Mouse (Mus musculus): Measurements from ENCODE around the gene Armc12.

- TF ChIP-seq CTCF (IDR thresholded peaks at IDR 0.05; ENCODE audit: borderline replicate concordance, control insufficient read depth, extremely low read depth, insufficient read depth, low read length, poor library complexity) (no peak), POLR2A (IDR thresholded peaks at IDR 0.05; ENCODE audit: control insufficient read depth, extremely low read depth, insufficient read depth, low read length, poor library complexity) (no peak)
Measured at GRCm38 (mm10) chr17:28505591-28505990, 25.0 kb upstream of the Armc12 start.
